Mouse (Mus musculus): ENCODE results near the gene Zfp382.

DNA sequence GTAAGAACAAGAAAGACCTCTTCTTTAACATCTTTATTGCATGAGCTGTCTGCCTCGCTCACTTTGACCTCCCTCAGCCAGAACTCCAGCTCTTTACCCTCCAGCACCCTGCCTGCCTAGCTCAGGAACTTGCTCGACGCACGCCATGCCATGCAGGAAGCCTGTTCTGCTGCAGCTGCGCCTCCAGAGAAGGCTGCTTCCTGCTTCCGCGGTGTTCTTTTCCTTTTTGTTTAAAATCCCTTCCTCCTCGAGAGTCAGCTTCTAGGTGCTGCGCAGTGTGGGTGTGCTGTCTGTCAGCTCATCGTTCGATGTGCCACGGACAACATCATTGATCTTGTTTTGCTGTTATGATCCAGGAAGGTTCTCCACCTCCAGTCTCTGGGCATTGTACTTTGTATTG, 54.7 kb downstream of the Zfp382 start:
- no peak for TF ChIP-seq CTCF (IDR thresholded peaks at IDR 0.05; ENCODE audit: control insufficient read depth, insufficient read depth, insufficient read length)
- no peak for TF ChIP-seq CEBPB (IDR thresholded peaks at IDR 0.05; ENCODE audit: low read depth)
- no peak for TF ChIP-seq MYOD1 (IDR thresholded peaks at IDR 0.05; ENCODE audit: control insufficient read depth, insufficient read length, low read depth)
- no peak for TF ChIP-seq USF1 (IDR thresholded peaks at IDR 0.05; ENCODE audit: low read depth)
